Mouse (Mus musculus) gastrocnemius, adult 2 months (tissue): ENCODE results near the gene Ap4s1. TPM values are rescaled to one million over a fixed set of nuclear protein-coding genes. Genes with fewer than 3 reads are reported as not detected.
"Not testable (repeated sequence)": the region's sequence is repeated elsewhere in the genome, so short reads cannot be mapped to it uniquely, and the experiment has no call there.

Experiments
- DNase-seq: peaks from one replicate; pipeline ENCODE4 v3.0.0; 2022
- H3K27ac ChIP-seq: fragments of 200-600 bp; 2 replicates; pipeline ENCODE4 v1.8.1; 2022; ENCODE audit warnings: mild to moderate bottlenecking
- H3K4me3 ChIP-seq: fragments of 200-600 bp; 2 replicates; pipeline ENCODE4 v1.8.1; 2022; ENCODE audit warnings: mild to moderate bottlenecking, moderate library complexity
- CTCF ChIP-seq: fragments of 200-600 bp; IDR thresholded peaks from 2 replicates; pipeline ENCODE4 v1.8.1; 2022; ENCODE audit warnings: antibody characterized with exemption, mild to moderate bottlenecking, moderate library complexity
- intact Hi-C: fragments of 180-260 bp; cut with DNase I; formaldehyde crosslinking; loops from one replicate; pipeline ENCODE4 v1.15.1; 2025
- long read RNA-seq, 2 experiments: library from polyadenylated mRNA; stranded (forward); transcript quantifications; one replicate each; pipeline ENCODE4 v2.0.0; 2021
- total RNA-seq, 2 experiments: library from RNA; stranded (reverse); gene quantifications; 2 replicates each; pipeline ENCODE4 v1.2.3; 2021

The Ap4s1 gene
- total RNA-seq: 10 to 100 TPM; 60.2 to 61.3 TPM
- long read RNA-seq, experiment 1, partial matches to known transcripts: 0 of 2 reads
- long read RNA-seq, experiment 1, other reads (novel, unspliced or antisense): 2 of 2 reads
- long read RNA-seq, experiment 2, partial matches to known transcripts: 1 of 6 reads
- long read RNA-seq, experiment 2, other reads (novel, unspliced or antisense): 5 of 6 reads

DNA sequence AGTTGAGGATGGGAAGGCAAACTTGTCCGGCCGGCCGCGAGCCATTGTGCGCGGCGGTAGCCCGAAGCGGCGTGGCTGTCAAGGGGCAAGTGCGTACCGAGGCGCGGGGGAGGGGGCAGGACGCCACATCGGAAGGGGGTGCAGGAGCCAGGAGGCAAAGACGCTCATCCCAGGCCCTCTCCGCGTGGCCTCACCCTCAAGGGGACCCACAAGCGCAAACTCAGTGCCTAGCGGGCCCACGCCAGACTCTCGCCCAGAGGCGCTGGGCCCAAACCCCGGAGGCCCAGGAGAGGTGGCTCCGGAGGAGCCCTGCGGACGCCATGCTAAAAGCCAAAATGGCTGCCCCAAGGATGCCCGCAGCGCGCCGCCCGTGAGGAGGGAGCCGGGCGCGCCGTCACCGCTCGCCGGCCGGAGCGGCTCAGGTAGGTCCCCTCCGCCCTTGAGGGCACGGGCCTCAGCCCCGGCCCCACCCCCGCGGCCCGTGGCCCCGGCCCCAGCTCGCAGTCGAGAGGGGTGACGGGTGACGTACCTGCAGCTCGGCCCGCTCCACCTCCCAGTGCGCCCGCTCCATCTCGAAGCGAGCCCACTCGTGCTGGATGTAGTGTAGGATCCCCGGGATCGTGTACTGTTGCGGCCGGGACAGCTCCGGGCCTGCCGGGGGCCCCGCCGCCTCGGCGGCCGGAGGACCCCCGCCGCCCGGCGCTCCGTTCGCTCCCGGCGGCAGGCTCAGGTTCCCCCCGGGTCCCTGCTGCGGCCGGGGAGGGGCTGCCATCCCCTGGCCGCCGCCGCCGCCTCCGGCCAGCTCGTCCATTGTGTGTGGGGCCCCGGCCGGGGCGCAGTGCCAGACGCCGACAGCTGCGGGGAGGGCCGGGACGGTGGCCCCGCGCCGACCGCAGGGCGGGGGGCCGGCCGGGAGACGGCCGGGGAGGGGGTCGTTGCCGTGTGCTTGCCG, at the start of gene Ap4s1:
Ap4s1 (plus strand) TSS at position 141 of the 952 bp plus-strand sequence.
- intact Hi-C loops: loop anchor here (2.0 kb wide), 1 partner anchor 14 kb away; no protein-coding TSS in a partner anchor
- no peak for TF ChIP-seq CTCF
- H3K27ac ChIP-seq: peak within 1 kb of the TSS; percentile 99
- H3K4me3 ChIP-seq: peak within 1 kb of the TSS; percentile 84
- peak; percentile 82 for DNase-seq

DNA sequence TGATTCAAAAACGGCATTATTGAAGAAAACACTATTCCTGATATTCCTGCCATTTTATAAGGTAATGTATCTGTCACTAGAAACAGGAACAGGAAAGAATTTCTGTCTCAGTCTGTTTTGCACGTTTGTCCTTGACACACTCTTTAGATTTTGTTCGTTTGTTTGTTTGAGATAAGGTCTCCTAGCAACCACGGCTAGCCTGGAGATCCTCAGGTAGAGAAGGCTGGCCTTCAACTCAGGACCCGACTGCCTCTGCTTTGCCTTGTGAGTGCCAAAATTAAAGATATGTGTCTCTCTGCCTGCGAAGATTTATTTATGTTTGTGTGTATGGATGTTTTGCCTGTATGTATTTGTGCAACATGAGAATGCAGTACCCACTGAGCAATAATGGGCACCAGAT, 49.0 kb upstream of the Ap4s1 start:
- intact Hi-C loops: no loop called here
- TF ChIP-seq CTCF: no peak
- no peak for DNase-seq
- H3K4me3 ChIP-seq: no peak overlapping the region
- H3K27ac ChIP-seq: no peak overlapping the region

DNA sequence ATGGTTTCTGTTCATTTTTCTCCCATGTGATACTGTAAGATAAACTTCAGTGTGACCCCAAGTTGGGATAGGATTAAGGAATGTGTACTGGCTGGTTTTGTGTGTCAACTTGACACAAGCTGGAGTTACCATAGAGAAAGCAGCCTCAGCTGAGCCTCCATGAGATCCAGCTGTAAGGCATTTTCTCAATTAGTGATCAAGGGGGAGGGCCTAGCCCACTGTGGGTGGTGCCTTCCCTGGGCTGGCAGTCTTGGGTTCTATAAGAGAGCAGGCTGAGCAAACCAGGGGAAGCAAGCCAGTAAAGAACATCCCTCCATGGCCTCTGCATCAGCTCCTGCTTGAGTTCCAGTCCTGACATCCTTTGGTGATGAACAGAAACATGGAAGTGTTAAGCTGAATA, 41.4 kb upstream of the Ap4s1 start:
- DNase-seq, H3K27ac ChIP-seq, intact Hi-C loops, H3K4me3 ChIP-seq: not testable (repeated sequence)

DNA sequence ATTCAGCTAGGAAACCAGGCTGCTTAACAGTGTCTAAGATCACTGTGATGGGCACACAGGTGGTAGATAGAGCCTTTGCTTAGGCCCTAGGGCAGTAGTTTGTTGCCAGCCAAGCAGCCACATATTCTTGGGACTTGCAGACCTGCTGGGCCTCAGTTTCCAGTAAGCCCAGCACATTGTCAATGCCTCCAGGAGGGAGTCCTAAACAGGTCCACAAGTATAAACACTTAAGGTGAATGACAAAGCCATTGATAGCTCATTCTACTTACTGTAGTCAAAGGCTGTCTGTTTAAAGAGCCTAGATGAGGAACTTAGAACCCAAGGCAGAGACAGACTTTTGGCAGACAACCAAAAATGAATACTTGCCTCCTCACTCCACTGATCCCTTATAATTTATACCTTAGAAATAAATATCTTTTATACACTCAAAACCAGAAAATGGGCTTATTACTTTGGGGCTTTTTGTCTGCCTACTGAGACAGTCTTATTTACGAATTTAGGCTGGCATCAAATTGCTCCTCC, 34.8 kb upstream of the Ap4s1 start:
- no peak for DNase-seq
- intact Hi-C loops: no loop called here
- Histone ChIP-seq H3K4me3 (no peak overlapping the region), H3K27ac (peak overlapping the region; percentile 21; the same call in 1 of the 2 replicates)
- TF ChIP-seq CTCF: no peak

DNA sequence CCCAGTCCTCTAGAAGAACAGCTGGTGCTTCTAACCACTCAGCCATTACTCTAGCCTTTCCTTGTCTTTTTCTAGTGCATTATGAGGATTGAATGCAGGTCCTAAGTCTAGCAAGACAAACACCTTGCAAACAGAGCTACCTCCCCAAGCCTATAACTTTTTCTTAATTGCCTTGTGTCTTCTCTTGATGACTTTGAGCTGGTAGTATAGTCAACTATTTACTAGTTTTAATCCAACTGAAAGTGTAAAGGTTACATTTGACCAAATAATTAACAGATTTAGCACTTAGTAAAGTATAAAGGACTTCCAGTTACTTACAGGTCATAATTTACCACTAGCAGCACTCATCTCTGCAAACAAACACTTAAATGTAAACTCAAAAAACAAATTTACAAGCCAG, 27.8 kb upstream of the Ap4s1 start:
- TF ChIP-seq CTCF: no peak
- no peak for DNase-seq
- Histone ChIP-seq H3K4me3 (no peak overlapping the region), H3K27ac (no peak overlapping the region)
- intact Hi-C loops: loop anchor here (10.0 kb wide), 1 partner anchor 232 kb away; no protein-coding TSS in a partner anchor

DNA sequence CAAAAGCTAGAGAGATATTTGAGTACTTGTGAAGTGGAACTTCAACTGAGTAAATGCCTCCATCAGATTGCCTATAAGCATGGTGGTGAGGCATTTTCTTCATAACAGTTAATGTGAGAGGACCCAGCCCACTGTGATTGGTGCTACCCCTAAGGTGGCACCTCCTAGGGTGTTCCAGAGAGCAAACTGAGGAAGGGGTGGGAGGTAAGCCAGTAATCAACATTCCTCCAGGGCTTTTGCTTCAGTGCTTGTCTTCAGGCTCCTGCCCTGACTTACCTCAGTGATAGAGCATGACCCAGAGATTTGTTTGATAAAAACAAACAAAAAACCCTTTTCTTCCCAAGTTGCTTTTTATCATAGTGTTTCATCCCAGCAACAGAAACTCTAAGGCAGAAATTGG, 26.9 kb upstream of the Ap4s1 start:
- no peak for DNase-seq
- no peak for TF ChIP-seq CTCF
- intact Hi-C loops: loop anchor here (10.0 kb wide), 1 partner anchor 231 kb away; no protein-coding TSS in a partner anchor
- no peak overlapping the region for H3K4me3 ChIP-seq
- peak overlapping the region; percentile 9; the same call in 1 of the 2 replicates for H3K27ac ChIP-seq

DNA sequence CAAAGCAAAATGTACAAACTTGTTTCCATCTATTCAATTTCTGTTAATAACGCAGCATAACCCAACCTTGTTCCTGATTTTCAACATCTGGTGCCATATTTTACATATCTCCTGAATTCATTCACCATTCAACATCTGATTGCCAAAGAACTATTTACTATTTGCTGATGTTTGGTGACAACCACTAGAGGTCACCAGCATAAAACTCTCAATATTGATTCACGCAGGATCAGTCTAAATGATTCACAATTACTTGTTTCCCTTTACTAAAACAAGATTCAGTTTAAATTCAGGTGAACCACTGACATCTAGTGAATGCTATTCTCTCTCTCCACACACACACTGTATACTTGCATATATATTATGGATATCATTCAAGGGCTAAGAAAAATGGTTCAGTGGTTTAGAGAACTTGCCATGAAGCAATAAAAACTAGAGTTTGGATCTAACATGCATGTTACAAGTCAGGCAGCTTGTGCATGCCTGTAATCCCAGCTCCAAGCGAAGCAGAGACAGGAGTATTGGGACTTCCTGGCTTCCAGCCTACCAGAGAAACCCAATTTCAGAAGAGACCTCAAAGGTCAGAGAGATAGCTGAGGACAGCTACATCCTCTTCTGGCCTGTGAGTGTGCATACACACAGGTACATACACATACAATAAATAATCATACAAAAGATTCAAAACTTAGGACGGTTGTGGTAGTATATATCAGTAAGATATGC, 24.0 kb upstream of the Ap4s1 start:
- Histone ChIP-seq H3K27ac (peak overlapping the region; percentile 55), H3K4me3 (no peak overlapping the region; the same call in 1 of the 2 replicates)
- intact Hi-C loops: loop anchor here (2.0 to 10.0 kb wide), 2 partner anchors 74 to 228 kb away; no protein-coding TSS in a partner anchor
- peak; percentile 76 for TF ChIP-seq CTCF
- DNase-seq: no peak

DNA sequence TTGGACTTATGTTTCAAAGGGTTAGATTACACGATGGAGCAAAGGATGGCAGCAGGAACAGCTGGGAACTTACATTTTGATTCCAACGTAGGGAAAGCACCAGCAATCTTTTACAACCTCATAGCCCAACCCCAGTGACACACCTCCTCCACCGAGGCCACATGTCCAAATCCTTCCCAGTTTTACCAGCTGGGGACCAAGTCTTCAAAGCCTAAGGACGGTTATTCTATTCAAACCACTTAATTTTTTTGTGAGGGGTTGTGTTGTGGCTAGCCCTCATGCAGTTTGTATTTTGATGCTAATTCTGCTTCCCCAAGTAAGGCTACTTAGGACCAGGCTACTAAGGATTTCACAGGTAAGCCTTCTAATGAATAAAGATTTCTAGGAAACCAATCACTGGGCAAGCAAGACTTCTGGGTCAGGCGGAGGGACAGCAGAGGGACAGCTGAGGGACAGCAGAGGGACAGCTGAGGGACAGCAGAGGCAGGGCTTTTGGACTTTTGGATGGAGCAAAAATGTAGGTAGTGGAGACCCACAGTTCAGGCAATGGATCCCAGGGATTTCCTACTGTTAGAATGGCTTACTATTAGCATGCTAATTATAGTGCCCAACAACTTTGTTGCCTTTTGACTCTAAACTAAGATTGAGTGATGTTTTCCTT, 19.5 kb upstream of the Ap4s1 start:
- no peak for TF ChIP-seq CTCF
- DNase-seq: no peak
- Histone ChIP-seq H3K27ac (peak overlapping the region; percentile 75; the same call in 1 of the 2 replicates), H3K4me3 (no peak overlapping the region)
- intact Hi-C loops: no loop called here

DNA sequence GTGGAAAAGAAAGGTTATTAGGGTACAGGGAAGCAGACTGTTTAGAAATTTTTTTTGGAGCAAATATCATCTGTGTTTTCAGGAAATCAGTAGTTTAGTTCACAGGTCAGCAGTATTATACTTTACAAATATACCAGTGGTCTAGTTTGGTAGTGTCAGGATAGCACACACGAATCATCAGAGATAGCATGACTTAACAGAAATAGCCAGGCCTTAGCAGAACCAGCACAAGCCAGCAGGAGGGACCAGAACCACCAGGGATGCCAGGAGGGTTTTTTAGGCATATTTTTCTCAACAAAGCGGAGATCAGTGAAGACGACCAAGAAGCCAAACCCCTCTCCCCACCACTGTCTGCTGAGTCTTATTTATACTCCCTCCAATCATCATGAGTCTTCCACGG, 17.6 kb upstream of the Ap4s1 start:
- peak overlapping the region; percentile 75 for H3K27ac ChIP-seq
- no peak; the same call in 1 of the 2 replicates for TF ChIP-seq CTCF
- intact Hi-C loops: no loop called here
- no peak for DNase-seq
- no peak overlapping the region for H3K4me3 ChIP-seq

DNA sequence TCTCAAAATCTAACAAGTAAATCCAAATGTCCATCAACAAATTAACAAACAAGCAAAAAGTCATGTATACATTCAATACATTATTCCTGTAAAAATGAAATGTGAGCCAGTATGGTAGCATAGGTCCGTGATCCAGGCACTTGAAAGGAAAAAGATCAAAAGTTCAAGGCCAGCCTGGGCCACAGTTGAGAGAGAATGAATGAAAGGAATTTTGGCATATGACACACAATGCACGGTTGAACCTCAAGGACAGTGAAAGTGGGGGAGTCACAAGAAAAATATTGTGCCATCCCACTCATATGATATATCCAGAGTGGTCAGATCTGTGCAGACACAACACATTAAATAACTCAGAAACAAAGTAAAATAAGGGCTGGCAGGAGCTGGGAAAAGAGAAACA, 14.4 kb upstream of the Ap4s1 start:
- H3K27ac ChIP-seq: peak overlapping the region; percentile 81
- intact Hi-C loops: loop anchor here (2.0 kb wide), 1 partner anchor 14 kb away; the partner anchor contains the start of genes Ap4s1 and Strn3
- DNase-seq: no peak
- TF ChIP-seq CTCF: no peak
- H3K4me3 ChIP-seq: peak overlapping the region; percentile 10

DNA sequence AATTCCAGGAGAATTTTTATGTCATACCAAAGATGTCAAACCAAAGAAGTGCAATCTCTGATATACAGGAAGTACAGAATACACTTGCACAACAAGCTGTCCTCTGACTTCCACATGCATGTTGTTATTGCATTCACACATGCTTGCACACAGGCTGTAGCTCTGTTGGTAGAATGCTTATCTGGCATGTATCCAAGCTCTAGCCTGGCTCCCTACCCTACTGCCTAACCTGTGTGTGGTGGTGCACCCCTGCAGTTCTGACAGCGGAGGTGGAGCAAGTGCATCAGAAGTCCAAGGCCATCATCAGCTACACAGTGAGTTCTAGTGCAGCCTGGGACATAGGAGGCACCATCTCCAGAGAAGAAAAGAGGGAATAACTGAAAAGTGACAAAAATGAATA, 12.0 kb upstream of the Ap4s1 start:
- TF ChIP-seq CTCF: no peak
- peak overlapping the region; percentile 81 for H3K27ac ChIP-seq
- intact Hi-C loops: no loop called here

DNA sequence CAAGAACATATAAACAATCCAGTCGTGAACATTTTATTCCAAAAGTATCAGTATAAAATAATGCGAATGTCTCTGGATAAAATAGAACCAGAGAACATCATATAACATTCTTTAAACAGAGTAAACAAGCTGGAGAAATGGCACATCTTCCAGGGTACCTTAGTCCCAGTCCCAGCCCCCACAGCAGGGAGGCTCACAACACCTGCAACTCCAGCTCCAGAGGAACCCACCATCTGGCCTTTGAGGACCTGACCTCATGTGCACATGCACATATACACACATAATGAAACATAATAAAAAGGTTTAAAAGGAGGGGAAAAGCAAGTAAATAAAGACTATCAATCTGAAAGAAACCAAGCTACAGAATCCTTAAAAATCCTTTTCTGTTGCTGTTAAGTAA, 2.3 kb upstream of the Ap4s1 start:
- peak overlapping the region; percentile 25; the same call in 1 of the 2 replicates for H3K4me3 ChIP-seq
- intact Hi-C loops: no loop called here
- no peak for TF ChIP-seq CTCF
- peak overlapping the region; percentile 41; the same call in 1 of the 2 replicates for H3K27ac ChIP-seq
- DNase-seq: no peak

More for the DNA sequence above, 12.0 kb upstream of the Ap4s1 start:
- DNase-seq: no peak
- peak overlapping the region; percentile 23 for H3K4me3 ChIP-seq
